Mouse (Mus musculus): ENCODE data around the gene Gm33543.

DNA sequence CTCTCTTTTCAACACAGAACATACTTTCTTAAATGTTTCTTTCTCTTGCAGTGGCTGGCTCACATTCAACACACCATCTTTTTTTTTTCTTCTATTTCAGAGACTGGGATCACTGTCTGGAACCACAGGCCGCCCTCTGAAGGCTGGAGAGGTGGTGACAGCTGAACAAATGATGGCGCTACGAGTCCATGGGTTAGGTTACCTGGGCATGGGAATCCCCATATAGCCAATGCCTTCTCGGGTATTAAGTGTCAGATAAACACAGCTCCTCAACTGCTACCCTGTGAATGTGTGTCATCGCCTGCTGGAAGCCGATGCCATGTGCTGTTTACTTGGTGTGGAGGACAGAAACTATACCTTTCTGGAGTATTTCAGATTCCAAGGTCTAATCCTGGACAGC, 48.0 kb downstream of the Gm33543 start:
- TF ChIP-seq ZNF384 (IDR thresholded peaks at IDR 0.05; ENCODE audit: low read depth, low read length) = no peak
- no peak for TF ChIP-seq MEF2A (IDR thresholded peaks at IDR 0.05; ENCODE audit: extremely low read depth, insufficient replicate concordance, low read depth, low read length, poor library complexity, severe bottlenecking)
- no peak for TF ChIP-seq MXI1 (IDR thresholded peaks at IDR 0.05; ENCODE audit: low read depth, low read length)
- no peak for TF ChIP-seq CTCF (IDR thresholded peaks at IDR 0.05 in 2 of 3, conservative IDR thresholded peaks at IDR 0.05 in 1 of 3; ENCODE audit: control insufficient read depth in 1 of 3, insufficient read depth in 1 of 3, low read depth in 2 of 3, low read length in 3 of 3, poor library complexity in 1 of 3, severe bottlenecking in 1 of 3)
- TF ChIP-seq EP300 (IDR thresholded peaks at IDR 0.05; ENCODE audit: low read depth in 1 of 2, low read length in 2 of 2) = no peak
- TF ChIP-seq BHLHE40 (IDR thresholded peaks at IDR 0.05; ENCODE audit: borderline replicate concordance, low read depth, low read length) = no peak
- TF ChIP-seq GABPA (IDR thresholded peaks at IDR 0.05; ENCODE audit: low read depth, low read length) = no peak

All from MEL (cell line).